Mouse (Mus musculus) retina, postnatal 7 days (tissue): ENCODE results near the gene Plk3.

Experiments used
- DNase-seq: peaks from one replicate; pipeline ENCODE4 v3.0.0-alpha.2; 2012; ENCODE audit warnings: low read depth, low spot score

The Plk3 gene

GRCm38 (mm10) chr4:117119636-117120035 is 14.1 kb downstream of the Plk3 start:
- DNase-seq = no peak

GRCm38 (mm10) chr4:117117931-117118330 is 15.8 kb downstream of the Plk3 start:
- DNase-seq = no peak

DNA sequence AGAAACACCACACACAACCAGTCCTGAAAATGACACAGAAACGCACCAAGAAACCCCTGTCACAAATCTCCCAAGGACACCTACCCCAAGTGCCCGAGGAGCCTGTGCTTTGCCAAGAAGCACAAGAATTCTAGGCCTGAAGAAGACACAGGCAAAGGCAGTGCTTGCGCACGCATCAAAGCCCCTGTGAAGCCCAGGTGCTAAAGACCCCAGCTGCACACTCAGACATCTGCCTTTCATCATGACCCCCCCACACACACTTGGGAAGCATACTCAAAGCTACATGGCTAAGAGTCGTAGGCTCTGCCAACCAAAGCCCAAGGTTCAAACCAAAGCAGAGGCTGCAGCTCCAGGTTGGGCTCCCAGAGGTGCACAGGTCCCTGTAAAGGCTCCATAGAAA is 18.2 kb downstream of the Plk3 start:
- DNase-seq = no peak

- no peak for DNase-seq
Measured at GRCm38 (mm10) chr4:117113237-117113636, 20.5 kb downstream of the Plk3 start.

DNA sequence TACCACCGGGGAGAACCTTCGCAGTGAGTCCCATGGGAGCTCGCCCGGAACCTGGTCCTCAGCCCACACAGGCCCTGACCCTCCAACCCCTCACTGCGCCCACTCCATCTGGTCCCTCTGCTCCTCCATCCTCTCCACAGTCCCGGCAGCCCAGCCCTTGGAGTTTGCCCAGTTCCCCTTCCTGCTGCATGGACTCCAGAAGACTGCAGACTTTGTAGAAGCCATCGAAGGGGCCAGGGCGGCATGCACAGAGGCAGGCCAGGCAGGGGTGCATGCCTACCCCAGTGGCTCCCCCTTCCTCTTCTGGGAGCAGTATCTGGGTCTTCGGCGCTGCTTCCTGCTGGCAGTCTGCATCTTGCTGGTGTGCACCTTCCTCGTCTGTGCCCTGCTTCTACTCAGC is 22.8 kb downstream of the Plk3 start:
- DNase-seq = no peak

GRCm38 (mm10) chr4:117110249-117110648 is 23.5 kb downstream of the Plk3 start:
- no peak for DNase-seq

- DNase-seq = no peak
Measured at GRCm38 (mm10) chr4:117109330-117109729, 24.4 kb downstream of the Plk3 start.

GRCm38 (mm10) chr4:117108524-117108849 is 25.3 kb downstream of the Plk3 start:
- DNase-seq = no peak

- no peak for DNase-seq
Measured at GRCm38 (mm10) chr4:117107813-117108523, 25.8 kb downstream of the Plk3 start.

- no peak for DNase-seq
Measured at GRCm38 (mm10) chr4:117105127-117105526, 28.6 kb downstream of the Plk3 start.

DNA sequence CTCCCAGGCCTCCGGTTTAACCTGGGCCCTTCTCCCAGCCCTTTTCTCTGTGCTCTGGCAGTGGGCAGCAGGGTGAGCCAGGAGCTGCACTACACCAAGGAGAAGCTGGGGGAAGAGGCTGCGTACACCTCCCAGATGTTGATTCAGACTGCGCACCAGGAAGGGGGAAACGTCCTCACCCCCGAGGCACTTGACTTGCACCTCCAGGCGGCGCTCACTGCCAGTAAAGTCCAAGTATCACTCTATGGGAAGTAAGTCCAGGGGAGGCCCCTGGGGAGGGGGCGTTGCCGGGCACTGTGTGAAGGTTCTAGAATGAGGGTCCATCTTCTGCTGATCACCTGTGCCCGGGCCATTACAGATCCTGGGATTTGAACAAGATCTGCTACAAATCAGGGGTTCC is 29.1 kb downstream of the Plk3 start:
- DNase-seq = no peak

- DNase-seq = no peak
Measured at GRCm38 (mm10) chr4:117101218-117101617, 32.5 kb downstream of the Plk3 start.

DNA sequence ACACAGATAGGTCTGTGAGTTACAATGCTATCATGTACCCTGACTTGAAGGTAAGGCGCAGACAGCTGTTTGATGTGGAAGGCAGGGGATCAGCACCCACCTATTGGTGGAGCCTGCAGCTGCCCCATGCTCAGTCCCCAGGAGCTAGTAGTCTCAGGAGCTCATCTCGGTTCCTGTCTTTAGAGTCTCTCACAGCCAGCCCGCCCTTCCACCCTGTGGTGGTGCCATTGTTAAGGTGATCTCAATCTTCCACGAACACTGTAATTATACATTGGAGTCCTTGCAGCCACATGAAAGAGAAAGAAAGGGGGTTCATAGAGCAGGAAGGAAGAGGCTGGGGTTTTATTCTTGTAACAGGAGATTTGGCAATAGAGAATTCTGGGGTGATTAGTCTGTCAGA is 33.7 kb downstream of the Plk3 start:
- DNase-seq = no peak

GRCm38 (mm10) chr4:117098764-117099036 is 35.1 kb downstream of the Plk3 start:
- DNase-seq = no peak

GRCm38 (mm10) chr4:117097969-117098763 is 35.6 kb downstream of the Plk3 start:
- no peak for DNase-seq

GRCm38 (mm10) chr4:117096666-117097065 is 37.1 kb downstream of the Plk3 start:
- no peak for DNase-seq

GRCm38 (mm10) chr4:117095551-117096452 is 38.0 kb downstream of the Plk3 start, which contains the start of gene Ptch2:
TSS of gene Ptch2 (plus strand) at chr4:117096075.
- peak; percentile 32 for DNase-seq

DNA sequence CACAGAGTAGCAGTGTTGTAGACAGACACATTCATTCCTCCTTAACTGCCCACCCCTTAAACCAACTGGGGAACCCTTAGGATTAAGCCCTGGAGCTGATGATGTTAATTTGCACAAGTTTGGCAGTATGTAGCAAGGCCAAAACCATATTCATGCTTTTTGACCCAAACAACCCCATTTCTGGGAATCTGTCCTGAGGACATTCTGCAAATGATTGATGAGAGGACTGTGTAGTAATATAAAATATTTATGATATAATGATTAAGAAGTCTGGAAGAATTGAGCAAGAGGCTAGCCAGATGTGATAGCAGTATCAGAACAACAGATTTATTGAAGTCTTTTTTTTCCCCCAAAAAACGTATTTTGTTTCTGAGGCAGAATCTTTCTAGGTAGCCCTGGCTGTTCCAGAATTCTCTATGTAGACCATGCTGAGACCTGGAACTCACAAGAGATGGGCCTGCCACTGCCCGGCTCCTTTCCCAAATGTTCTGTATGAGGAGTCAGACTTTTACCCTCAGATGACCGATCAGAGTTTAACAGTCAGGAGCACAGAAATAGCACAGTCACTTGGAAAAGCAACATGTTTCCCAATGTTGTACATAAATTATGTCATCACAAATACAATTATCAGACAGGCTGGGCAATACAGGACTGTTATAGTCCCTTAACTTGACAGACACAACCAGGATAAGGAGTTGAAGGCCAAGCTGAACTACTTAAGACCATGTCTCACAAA is 39.0 kb downstream of the Plk3 start:
- no peak for DNase-seq

DNA sequence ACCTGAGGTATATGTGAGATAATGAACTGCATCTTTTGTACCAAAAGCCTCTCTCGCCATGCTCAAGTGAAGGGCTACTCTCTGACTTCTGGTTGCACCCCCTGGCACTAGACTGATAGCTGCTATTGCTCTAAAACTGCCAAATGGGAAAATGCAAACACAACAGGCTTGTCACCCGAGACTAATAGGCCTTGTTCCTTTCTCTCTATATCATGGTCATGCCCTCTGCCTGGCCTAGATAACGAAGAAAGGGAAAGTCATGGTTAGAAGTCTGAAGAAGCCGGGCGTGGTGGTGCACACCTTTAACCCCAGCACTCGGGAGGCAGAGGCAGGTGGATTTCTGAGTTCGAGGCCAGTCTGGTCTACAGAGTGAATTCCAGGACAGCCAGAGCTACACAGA is 43.2 kb downstream of the Plk3 start:
- no peak for DNase-seq

DNA sequence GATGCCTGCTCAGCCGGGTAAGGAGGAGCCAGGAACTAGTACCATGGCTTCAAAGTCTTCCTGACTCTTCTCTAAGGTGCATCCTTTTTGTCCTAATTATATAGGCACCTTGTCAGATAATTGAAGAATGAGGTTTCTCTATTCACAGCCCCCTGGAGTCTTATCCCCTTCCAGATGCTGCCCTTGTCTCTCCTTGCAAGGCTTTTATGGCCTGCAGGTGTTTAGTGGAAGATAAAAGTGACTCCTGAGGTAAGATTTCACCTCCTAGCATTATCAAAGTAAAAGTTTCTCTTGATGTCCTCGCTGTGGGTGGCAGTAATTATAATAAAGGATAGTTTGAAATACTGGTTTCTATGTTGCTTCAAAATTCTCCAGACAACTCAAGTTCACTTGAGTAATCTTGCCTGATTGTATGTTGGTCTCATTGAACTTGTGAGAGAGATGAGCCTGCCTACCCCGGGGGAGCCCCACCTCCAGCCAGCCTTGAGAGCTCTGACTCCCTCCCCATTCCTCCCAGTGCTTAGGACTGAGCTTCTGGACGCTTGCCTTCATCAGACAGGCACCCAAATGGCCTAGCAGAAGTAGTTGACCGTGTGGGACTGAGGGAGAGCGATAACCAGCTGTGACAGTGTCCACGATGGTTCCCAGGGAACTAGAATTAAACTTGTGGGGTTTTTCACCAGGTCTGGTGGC is 45.7 kb downstream of the Plk3 start:
- no peak for DNase-seq
